Mouse (Mus musculus) frontal cortex, adult (tissue): ENCODE data around the gene St6galnac1.

Experiments
- ATAC-seq: cut with Nextera tagmentation; 2 replicates; pipeline ENCODE4 v1.9.2; 2017; ENCODE audit warnings: mild to moderate bottlenecking, moderate library complexity, mixed read lengths; ENCODE audit not compliant: low TSS enrichment

The St6galnac1 gene

GRCm38 (mm10) chr11:116729276-116730008, 45.9 kb downstream of the St6galnac1 start:
- ATAC-seq: no peak

DNA sequence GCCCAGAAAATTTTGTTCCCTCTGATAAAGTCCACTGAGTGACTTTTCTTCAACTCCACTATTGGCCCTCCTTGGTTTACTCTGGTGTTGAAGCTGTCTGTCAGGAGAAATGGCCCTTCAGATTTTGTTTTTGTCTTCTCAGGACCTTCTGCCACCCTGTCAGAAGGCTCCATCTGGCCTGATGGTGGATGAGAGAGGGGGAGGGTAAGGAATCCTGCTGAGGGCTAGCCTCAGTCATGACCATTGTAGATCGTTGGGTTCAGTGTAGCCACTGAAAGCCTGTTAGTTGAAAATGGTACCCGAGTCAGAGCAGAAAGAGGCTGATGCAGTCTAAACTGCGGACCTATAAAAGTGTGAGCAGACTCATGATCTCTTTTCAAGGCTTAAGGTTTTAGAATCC, 49.2 kb downstream of the St6galnac1 start:
- ATAC-seq: no peak

GRCm38 (mm10) chr11:116725031-116725948, 50.0 kb downstream of the St6galnac1 start:
- ATAC-seq: no peak

DNA sequence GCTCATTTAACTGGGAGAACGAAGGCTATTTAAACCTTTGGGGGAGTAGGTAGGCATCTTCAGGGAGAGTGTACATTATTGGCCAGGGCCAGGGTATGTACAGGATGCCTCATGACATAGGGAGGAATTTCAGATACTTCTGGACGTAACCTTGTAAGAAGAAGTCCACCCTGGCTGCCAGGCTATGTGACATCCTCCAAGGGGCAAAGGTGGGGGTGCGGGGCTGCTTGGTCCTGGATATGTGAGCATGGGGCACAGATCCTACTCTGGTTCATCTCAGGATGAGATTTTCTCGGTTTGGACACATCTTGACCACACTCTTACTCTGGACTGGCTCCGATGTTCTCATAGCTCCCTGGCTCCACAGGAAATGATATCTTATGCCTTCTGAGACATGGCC, 52.2 kb downstream of the St6galnac1 start:
- no peak for ATAC-seq

DNA sequence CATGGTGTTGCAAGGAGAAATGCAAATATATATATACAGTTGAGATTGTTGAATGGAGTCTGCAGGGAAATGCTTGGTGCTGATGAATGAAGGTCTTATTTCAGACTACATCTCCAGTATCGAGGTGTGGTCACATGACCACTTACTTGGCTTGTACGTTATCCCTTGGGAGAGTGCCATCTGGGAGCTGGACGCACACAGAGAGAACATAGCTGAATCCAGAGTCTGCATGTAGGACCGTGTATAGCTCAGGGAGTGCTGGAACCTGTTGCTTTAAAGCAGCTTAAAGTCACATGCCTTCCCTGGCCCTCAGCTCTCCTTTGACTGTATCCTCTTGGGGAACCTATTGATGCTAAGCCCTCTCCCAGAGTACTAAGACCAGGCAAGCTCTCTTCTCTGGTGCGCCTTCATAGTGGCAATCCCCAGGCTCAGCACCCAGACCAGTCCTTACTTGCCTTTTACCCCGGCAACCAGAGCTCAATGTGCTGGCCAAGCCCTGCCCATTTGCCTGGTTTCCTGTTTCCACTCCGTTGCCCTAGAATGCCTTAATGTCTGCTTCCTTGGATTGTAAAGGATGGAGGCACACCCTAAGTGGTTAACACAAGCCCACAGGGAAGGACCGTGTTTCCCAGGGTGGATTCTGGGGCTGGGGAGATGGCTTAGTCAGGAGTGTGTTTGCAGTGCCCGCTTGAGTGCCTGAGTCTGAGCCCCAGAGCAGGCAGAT, 53.6 kb downstream of the St6galnac1 start:
- ATAC-seq: no peak

GRCm38 (mm10) chr11:116720319-116720865, 54.9 kb downstream of the St6galnac1 start:
- no peak for ATAC-seq
